Mouse (Mus musculus): ENCODE measurements around the gene Scml4.

DNA sequence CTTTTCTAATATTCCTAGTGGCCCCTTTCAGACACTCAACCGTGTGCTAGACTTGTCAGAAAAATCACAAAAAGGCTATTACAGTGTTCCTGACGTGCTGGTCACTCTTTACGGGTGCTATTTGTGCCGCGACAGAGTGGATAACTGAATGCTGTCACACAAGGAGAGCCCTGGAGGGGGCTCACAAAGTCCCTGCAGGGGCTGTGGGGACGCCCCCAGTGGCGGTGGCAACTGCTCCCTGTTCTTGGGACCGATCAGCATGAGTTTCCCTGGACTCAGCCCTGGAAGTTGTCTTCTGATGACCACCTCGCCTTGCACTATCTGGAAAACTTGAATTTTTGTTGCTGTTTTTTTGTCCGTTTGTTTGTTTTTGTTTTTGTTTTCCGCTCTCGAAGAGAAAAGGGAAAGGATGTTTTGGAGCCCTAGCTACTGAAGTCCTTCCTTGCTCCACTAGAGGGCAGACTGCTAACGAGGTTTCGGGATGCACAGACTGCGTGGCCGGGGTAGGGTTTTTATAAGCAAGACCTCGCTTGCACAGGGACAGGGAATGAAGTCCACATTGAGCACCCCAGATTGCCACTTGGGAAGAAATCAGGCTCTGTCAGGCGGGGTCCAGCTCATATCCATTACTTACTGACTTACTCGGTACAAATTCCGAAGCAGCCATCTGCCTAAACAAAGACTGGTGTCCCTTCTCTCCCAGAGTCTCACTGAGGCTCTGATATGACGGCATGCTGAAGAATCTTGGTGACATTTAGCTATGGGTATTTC lies 97.9 kb downstream of the Scml4 start:
- TF ChIP-seq CTCF (IDR thresholded peaks at IDR 0.05 in 2 of 3, conservative IDR thresholded peaks at IDR 0.05 in 1 of 3; ENCODE audit: control insufficient read depth in 1 of 3, insufficient read depth in 1 of 3, low read depth in 2 of 3, low read length in 3 of 3, poor library complexity in 1 of 3, severe bottlenecking in 1 of 3): peak; percentile 78 to 89 (median 87)
- no peak for TF ChIP-seq TCF12 (IDR thresholded peaks at IDR 0.05; ENCODE audit: low read depth, low read length)
- no peak for TF ChIP-seq GATA1 (IDR thresholded peaks at IDR 0.05; ENCODE audit: low read depth, low read length)
- TF ChIP-seq ETS1 (IDR thresholded peaks at IDR 0.05; ENCODE audit: low read depth, low read length): no peak
- TF ChIP-seq GABPA (IDR thresholded peaks at IDR 0.05; ENCODE audit: low read depth, low read length): no peak

All from MEL (cell line).